Mouse (Mus musculus) liver, embryonic 16.5 days (tissue): ENCODE data around the gene Hoxd13. TPM values are rescaled to one million over a fixed set of nuclear protein-coding genes. Genes with fewer than 3 reads are reported as not detected.
A peak's percentile ranks its signal among the peaks of the same experiment; 100 is the strongest.

Experiments used
- ATAC-seq: fragments of 200-750 bp; cut with Nextera tagmentation; 2 replicates; pipeline ENCODE4 v1.8.0; 2017; ENCODE audit warnings: low read depth, mild to moderate bottlenecking, moderate number of reproducible peaks, moderate library complexity
- H3K27ac ChIP-seq: fragments of 300-500 bp; sonication (generic); 2 replicates; pipeline ENCODE4 v1.5.1; 2014; ENCODE audit warnings: mild to moderate bottlenecking, low read length
- H3K27me3 ChIP-seq: fragments of 300-500 bp; sonication (generic); 2 replicates; pipeline ENCODE4 v1.6.1; 2014; ENCODE audit warnings: low read depth, low read length, mixed read lengths; ENCODE audit not compliant: control insufficient read depth, insufficient read depth
- H3K36me3 ChIP-seq: fragments of 300-500 bp; sonication (generic); 2 replicates; pipeline ENCODE4 v1.6.1; 2014; ENCODE audit warnings: mild to moderate bottlenecking; ENCODE audit not compliant: control insufficient read depth, insufficient read depth
- H3K4me1 ChIP-seq: fragments of 300-500 bp; sonication (generic); 2 replicates; pipeline ENCODE4 v1.6.1; 2014; ENCODE audit warnings: low read depth, low read length, mixed read lengths; ENCODE audit not compliant: control insufficient read depth
- H3K4me2 ChIP-seq: fragments of 300-500 bp; sonication (generic); 2 replicates; pipeline ENCODE4 v1.6.1; 2014; ENCODE audit warnings: low read depth, low read length, mixed read lengths
- H3K4me3 ChIP-seq: fragments of 300-500 bp; sonication (generic); 2 replicates; pipeline ENCODE4 v1.5.1; 2014; ENCODE audit warnings: low read depth, mild to moderate bottlenecking, low read length
- H3K9ac ChIP-seq: fragments of 300-500 bp; sonication (generic); 2 replicates; pipeline ENCODE4 v1.6.1; 2014; ENCODE audit warnings: low read depth, low read length
- H3K9me3 ChIP-seq: fragments of 300-500 bp; sonication (generic); replicated peaks from 2 replicates; pipeline ENCODE4 v1.6.1; 2016; ENCODE audit warnings: low read length; ENCODE audit not compliant: control insufficient read depth
- WGBS: fragments of 180-500 bp; shearing (Covaris S2); extraction: QIAGEN DNeasy Blood & Tissue Kit; methylation state at CpG from one replicate; pipeline ENCODE4 v1.1.7; 2014; ENCODE audit not compliant: insufficient replicate concordance; 5-methylcytosine and 5-hydroxymethylcytosine counted together
- polyA plus RNA-seq: library from polyadenylated mRNA; unstranded; fragments of >200 nt; fragmentation: Nextera tagmentation; extraction: Ambion mirVana; gene quantifications from 2 replicates; pipeline ENCODE4 v1.2.1, GENCODE M21; 2015

The Hoxd13 gene
- polyA plus RNA-seq, 1 experiment from 2014 or later: not detected

DNA sequence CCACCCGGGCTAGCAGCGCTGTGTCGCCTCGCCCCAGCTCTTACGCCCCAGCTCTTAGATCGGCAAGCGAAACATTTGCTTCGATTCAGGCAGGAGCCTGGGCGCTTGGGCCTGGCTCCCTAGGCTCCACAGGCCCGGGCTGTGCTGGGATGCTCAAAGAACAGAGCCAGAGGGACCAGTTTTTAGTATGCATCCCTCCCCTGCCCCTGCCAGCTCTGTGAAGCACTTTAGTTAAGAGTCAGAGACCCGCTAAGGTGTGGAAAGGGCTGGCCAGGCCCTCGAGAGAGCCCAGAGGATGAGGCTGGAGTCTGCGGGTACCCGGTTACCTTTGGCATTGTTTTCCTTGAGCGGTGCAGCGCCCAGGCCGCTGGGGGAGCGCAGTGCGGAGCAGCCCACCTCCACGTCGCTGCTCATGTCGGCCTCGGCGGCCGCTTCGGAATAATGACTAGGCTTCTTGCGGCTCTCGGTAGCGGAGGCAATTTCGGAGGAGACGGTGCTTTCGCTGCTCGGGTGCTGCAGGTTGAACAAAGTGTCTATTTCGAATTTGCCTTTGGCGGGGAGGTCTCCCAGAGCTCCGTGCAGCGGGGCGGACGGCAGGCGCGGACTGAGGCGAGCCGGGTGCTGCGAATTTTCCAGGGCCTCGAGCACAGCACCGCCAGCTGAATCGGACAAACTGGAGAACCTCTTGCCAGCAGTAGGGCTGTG, 9.3 kb upstream of the Hoxd13 start:
- Histone ChIP-seq H3K4me1 (no peaks in the 10 kb centered on the region; the same call in none of the 2 replicates), H3K27ac (no peak overlapping the region), H3K4me3 (no peak overlapping the region), H3K27me3 (peaks cover 98% of the 10 kb centered on the region), H3K4me2 (no peak overlapping the region), H3K36me3 (no peaks in the 10 kb centered on the region), H3K9ac (no peak overlapping the region), H3K9me3 (no peaks in the 10 kb centered on the region)
- ATAC-seq: no peak
- WGBS: 2% methylated on average over 47 of the region's 47 CpGs

DNA sequence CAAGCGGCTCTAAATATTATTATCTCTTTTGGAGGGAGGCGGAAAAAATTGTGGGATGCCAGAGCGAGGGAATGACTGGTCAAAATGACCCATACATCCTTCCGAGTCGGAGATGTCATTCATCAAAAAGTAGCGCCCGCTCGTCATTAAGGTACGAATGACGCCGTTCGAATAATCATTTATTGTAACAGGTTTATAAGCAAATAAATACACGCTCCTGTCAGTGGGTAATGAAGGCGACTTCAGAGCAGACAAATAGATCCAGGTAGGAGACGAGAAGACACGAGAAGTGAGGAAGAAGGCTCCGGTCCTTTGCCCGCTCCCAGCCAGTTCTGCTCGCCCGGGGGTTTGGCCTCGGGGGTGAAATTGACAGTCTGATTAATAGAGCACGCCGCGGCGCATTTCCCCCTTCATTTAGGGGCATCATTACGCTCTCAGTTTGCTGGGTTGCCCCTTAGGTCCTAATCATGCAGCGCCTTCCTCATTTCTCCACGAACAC, 8.6 kb upstream of the Hoxd13 start, which contains the start of gene Evx2:
Gene Evx2, minus strand, starts transcription at position 51 of the 499 bp plus-strand sequence.
- Histone ChIP-seq H3K4me1 (no peaks in the 10 kb centered on the region; the same call in none of the 2 replicates), H3K27ac (no peak within 1 kb of the TSS), H3K4me3 (no peak within 1 kb of the TSS), H3K27me3 (peaks cover 98% of the 10 kb centered on the region), H3K9ac (no peak within 1 kb of the TSS), H3K36me3 (no peaks in the 10 kb centered on the region), H3K9me3 (no peaks in the 10 kb centered on the region), H3K4me2 (no peak within 1 kb of the TSS)
- WGBS: 3% methylated on average over 28 of the region's 28 CpGs
- ATAC-seq: no peak

DNA sequence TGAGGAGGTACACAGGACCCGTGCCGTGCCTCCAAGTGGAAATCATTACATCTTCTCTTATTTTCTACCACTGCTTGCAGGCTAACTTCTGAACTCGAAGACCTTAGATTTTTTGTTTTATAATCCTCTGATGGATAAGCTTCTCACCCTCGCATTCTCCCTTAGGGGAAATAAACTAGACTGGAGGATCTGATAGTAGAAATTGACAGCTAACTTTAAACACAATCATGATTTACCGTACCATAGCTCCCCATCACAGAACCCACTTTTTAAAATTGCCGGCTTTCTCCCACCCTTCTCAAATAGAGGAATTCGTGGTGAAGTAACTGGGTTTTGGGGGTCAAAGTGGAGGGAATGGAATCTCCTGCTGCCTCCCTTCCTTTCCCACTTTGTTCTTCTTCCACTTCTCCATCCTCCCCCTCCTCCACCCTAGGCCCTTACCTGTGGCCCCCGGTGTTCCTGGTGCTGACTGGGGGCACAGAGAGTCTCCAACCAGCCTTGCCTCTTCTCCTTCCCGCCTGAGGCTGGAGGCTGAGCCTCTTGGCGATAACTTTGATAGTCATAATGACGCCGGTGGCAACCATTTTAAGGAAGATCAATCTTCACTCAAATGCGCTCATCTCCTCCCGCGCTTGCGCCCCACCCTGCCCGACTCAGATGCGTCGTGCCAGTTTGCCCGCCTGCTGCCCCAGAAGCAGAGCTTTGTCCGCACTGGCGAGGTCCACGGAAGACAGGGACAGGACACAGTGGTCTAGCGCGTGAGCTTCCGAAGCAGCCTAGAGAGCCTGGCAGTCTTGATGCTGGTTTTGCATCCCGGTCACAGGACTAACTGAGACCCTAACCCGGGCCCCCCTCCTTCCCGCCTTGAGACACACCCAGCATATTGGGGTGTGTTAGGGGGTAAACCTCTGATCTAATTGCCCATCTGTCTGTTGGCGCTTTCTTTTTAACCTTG, 7.4 kb upstream of the Hoxd13 start:
- no peak overlapping the region for H3K9ac ChIP-seq
- H3K4me1 ChIP-seq: no peaks in the 10 kb centered on the region; the same call in none of the 2 replicates
- ATAC-seq: no peak
- H3K4me3 ChIP-seq: no peak overlapping the region
- no peaks in the 10 kb centered on the region for H3K9me3 ChIP-seq
- WGBS: 2% methylated on average over 30 of the region's 30 CpGs
- H3K36me3 ChIP-seq: no peaks in the 10 kb centered on the region
- peaks cover 96% of the 10 kb centered on the region for H3K27me3 ChIP-seq
- no peak overlapping the region for H3K4me2 ChIP-seq
- H3K27ac ChIP-seq: no peak overlapping the region

DNA sequence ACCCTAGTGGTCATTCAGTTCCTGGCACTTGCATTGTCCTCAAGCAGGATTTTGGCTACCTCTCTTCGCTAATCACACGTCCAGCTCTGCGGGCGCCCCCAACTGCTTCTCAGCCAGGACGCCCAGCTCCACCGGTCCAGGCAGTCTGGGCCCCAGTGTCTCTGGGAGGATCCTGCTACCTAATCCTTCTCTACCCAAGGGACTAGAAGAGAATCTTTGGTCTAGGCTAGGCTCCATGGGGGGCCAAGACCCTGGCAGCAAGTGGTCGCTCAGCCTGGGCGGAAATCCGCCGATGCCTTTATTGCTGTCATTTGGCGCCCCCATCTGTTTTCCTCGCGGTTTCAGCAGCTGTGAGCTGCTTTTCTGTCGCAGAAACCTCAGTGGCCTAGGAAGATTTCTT, 6.4 kb upstream of the Hoxd13 start:
- ATAC-seq: no peak
- Histone ChIP-seq H3K36me3 (no peaks in the 10 kb centered on the region), H3K27ac (no peak overlapping the region), H3K4me1 (no peaks in the 10 kb centered on the region), H3K27me3 (peaks cover 96% of the 10 kb centered on the region), H3K9ac (no peak overlapping the region), H3K9me3 (no peaks in the 10 kb centered on the region), H3K4me2 (no peak overlapping the region), H3K4me3 (no peak overlapping the region)
- 2% methylated on average over 14 of the region's 14 CpGs for WGBS

DNA sequence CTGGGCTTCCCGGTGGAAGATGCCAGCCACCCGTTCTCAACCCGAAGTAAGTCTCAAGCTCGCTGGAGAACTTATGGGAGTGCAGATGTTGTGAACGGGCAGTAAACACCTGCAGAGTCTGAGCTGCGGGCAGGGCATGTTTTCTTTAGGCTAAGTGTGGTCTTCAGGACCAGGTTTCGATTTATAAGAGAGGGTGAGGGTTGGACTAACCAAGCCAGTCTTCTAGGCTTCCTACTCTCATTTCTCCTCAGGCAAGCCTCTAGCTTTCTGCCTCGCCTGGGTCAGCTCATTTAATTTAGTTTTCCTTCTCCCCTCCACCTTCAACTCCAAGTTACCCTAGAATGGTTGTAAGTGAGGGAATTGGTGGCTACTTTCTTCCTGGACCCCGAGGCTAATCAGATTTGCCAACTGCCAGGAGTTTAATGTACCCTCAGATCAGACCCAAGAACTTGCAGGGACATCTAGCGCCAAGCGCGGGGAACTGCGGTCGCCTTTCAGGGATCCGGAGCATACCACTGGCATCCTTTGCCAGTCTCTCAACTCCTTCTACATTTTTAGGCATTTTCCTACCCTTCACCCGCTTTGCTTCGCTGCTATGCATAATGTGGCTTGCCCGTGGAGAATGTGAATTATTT, 4.7 kb upstream of the Hoxd13 start:
- Histone ChIP-seq H3K36me3 (no peaks in the 10 kb centered on the region), H3K9me3 (no peaks in the 10 kb centered on the region), H3K4me3 (no peak overlapping the region), H3K27ac (no peak overlapping the region), H3K4me2 (no peak overlapping the region), H3K9ac (no peak overlapping the region), H3K4me1 (no peaks in the 10 kb centered on the region), H3K27me3 (peaks cover 95% of the 10 kb centered on the region)
- no peak for ATAC-seq
- WGBS: 3% methylated on average over 18 of the region's 18 CpGs

DNA sequence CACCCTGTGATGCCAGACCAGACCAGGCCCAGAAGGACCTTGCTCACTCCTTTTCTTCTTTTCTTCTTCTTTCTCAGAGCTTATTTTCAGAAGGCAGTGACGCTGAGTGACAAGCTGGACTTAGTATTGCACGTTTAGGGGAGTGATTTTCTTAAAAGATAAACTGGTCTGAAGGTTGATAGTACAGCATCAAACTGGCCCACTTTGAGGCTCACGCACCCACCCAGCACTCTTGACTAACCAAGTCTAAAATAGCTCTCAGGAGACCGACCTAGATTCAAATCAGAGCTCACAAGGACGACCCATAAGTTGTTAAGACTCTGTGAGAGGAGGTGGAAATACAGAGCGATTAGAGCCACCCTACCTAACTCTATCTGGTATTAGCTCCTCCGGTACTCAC, 1.7 kb upstream of the Hoxd13 start:
- Histone ChIP-seq H3K9ac (no peak overlapping the region), H3K4me2 (no peak overlapping the region), H3K36me3 (no peaks in the 10 kb centered on the region), H3K9me3 (no peaks in the 10 kb centered on the region), H3K4me1 (no peaks in the 10 kb centered on the region), H3K27me3 (peaks cover 93% of the 10 kb centered on the region), H3K27ac (no peak overlapping the region), H3K4me3 (no peak overlapping the region)
- no peak for ATAC-seq
- 3% methylated on average over 7 of the region's 7 CpGs for WGBS

DNA sequence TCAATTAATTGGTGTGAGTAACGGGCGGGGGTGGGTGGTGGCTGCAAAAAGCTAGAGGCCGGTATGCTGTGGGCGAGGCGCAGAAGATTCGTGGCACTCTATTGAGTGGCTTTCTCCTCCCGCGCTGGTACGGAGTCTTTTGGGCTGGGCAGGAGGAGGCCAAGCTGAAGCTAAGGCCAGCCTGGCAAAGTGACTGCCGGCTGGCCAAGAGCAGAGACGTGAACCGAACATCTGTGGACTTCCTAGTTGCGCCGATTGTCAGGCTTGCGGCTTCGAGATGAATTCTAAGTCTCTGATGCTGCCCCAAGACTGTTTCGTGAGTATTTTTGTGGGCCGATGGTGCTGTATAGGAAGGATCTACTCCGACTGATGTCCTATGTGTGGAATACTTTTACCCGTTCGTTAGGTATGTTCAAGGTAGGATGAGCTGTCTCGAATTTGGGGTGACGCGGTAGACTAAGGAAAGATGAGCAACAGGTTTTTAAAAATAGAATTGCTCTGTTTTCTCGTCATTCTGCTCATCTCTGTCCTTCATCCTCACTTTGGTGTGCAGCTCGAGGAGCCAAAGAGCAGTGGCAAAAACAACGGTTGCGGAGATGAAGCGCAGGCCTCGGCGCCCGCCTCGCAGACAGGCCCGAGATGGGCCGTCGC, 794 bp upstream of the Hoxd13 start:
- H3K27ac ChIP-seq: no peak overlapping the region
- H3K27me3 ChIP-seq: peaks cover 93% of the 10 kb centered on the region

DNA sequence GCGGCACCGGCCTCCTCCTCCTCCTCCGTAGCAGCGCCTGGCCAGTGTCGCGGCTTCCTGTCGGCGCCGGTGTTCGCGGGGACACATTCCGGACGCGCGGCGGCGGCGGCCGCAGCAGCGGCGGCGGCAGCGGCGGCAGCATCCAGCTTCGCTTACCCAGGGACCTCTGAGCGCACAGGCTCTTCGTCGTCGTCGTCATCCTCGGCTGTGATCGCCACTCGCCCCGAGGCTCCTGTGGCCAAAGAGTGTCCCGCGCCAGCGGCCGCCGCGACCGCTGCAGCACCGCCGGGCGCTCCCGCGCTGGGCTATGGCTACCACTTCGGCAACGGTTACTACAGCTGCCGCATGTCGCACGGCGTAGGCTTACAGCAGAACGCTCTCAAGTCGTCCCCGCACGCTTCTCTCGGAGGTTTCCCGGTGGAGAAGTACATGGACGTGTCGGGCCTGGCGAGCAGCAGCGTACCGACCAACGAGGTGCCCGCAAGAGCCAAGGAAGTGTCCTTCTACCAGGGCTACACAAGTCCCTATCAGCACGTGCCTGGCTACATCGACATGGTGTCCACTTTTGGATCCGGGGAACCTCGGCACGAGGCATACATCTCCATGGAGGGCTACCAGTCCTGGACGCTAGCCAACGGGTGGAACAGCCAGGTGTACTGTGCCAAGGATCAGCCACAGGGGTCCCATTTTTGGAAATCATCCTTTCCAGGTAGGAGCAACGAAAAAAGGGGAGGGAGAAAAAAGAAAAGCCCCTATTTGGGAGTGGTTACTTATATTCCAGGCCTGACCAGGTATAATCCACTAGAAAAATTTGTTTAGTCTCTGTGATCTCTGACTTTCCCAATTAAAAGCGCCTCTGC, 490 bp downstream of the Hoxd13 start:
- peak overlapping the region; percentile 55 for H3K4me2 ChIP-seq
- no peak overlapping the region for H3K9ac ChIP-seq
- no peak for ATAC-seq
- peaks cover 95% of the 10 kb centered on the region for H3K27me3 ChIP-seq
- H3K9me3 ChIP-seq: no peaks in the 10 kb centered on the region
- no peaks in the 10 kb centered on the region for H3K4me1 ChIP-seq
- no peak overlapping the region for H3K27ac ChIP-seq
- under 1% methylated on average over 50 of the region's 74 CpGs for WGBS
- no peaks in the 10 kb centered on the region for H3K36me3 ChIP-seq
- H3K4me3 ChIP-seq: peak overlapping the region; percentile 36

More for the DNA sequence above, 794 bp upstream of the Hoxd13 start:
- WGBS: 3% methylated on average over 36 of the region's 36 CpGs
- Histone ChIP-seq H3K4me2 (no peak overlapping the region), H3K36me3 (no peaks in the 10 kb centered on the region), H3K9ac (no peak overlapping the region), H3K9me3 (no peaks in the 10 kb centered on the region), H3K4me3 (no peak overlapping the region), H3K4me1 (no peaks in the 10 kb centered on the region)
- no peak for ATAC-seq
